Mouse (Mus musculus) ES-Bruce4 (cell line): ENCODE results near the gene C87436.

Experiments
- CTCF ChIP-seq: IDR thresholded peaks from one replicate; pipeline ENCODE4 v1.8.1; 2011; ENCODE audit warnings: low read depth, low read length
- EP300 ChIP-seq: IDR thresholded peaks from 2 replicates; pipeline ENCODE4 v1.6.1; 2011; ENCODE audit warnings: low read depth, low read length; ENCODE audit not compliant: insufficient read depth
- POLR2A ChIP-seq: IDR thresholded peaks from one replicate; pipeline ENCODE4 v1.8.1; 2011; ENCODE audit warnings: low read length; ENCODE audit not compliant: insufficient read depth

GRCm38 (mm10) chr6:86402681-86403607 lies 35.2 kb upstream of the C87436 start:
- TF ChIP-seq POLR2A, result no peak
- no peak for TF ChIP-seq CTCF
- TF ChIP-seq EP300, result no peak
